Mouse (Mus musculus) G1E (cell line): ENCODE results near the gene Pmel.

Source experiments
- CTCF ChIP-seq: IDR thresholded peaks from 2 replicates; pipeline ENCODE4 v1.5.1; 2012; ENCODE audit warnings: low read depth, low read length, inconsistent platforms, mixed read lengths
- GATA1 ChIP-seq: IDR thresholded peaks from 2 replicates; pipeline ENCODE4 v1.6.1; 2012; ENCODE audit warnings: borderline replicate concordance, low read length, inconsistent platforms, mixed read lengths

GRCm38 (mm10) chr10:128744680-128745601 is 40.9 kb downstream of the Pmel start, which contains the start of gene Dgka:
- TF ChIP-seq CTCF = no peak
- no peak for TF ChIP-seq GATA1
